Mouse (Mus musculus): ENCODE measurements at regions not wholly inside any gene's neighbourhood (a gene's known extent, or its start where the extent isn't known, plus 50 kb on each side); places are given as distances from the start of the nearest gene placed in this dataset.
A peak's percentile ranks its signal among the peaks of the same experiment; 100 is the strongest.

GRCm38 (mm10) chr12:54577235-54577634, 79.1 kb downstream of the Sptssa start:
- H3K4me3 ChIP-seq (replicated peaks; ENCODE audit: extremely low read depth, low read depth, low read length), result no peak overlapping the region
- no peaks in the 10 kb centered on the region for H3K4me1 ChIP-seq (ENCODE audit: control insufficient read depth, insufficient read depth, low read length)
- 21% methylated on average over 5 of the region's 5 CpGs for WGBS
- DNase-seq, result no peak
- TF ChIP-seq POLR2A (IDR thresholded peaks at IDR 0.05; ENCODE audit: borderline replicate concordance, extremely low read depth, low read depth, low read length), result no peak
- no peak for TF ChIP-seq CTCF (IDR thresholded peaks at IDR 0.05; ENCODE audit: insufficient read depth, low read length)

DNA sequence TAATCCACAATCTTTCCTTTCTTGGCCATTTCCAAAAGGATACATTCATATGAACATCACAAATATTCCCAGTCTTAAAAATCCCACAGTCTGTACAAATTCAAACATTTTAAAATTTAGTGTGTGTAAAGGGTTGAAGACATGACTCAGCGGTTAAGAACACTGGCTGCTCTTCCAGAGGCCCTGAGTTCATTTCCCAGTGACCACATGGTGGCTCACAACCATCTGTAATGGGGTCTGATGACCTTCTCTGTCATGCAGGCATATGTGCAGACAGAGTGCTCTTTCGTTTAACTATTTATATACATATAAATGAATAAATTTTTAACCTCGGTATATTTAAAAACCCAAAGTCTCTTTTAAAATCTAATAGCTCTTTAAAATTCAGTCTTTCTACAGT, 79.6 kb downstream of the Sptssa start:
- 56% methylated on average over 3 of the region's 3 CpGs for WGBS
- Histone ChIP-seq H3K4me1 (ENCODE audit: control insufficient read depth, insufficient read depth, low read length) (no peaks in the 10 kb centered on the region), H3K4me3 (replicated peaks; ENCODE audit: extremely low read depth, low read depth, low read length) (no peak overlapping the region)
- no peak for TF ChIP-seq CTCF (IDR thresholded peaks at IDR 0.05; ENCODE audit: insufficient read depth, low read length)
- no peak for TF ChIP-seq POLR2A (IDR thresholded peaks at IDR 0.05; ENCODE audit: borderline replicate concordance, extremely low read depth, low read depth, low read length)
- no peak for DNase-seq

DNA sequence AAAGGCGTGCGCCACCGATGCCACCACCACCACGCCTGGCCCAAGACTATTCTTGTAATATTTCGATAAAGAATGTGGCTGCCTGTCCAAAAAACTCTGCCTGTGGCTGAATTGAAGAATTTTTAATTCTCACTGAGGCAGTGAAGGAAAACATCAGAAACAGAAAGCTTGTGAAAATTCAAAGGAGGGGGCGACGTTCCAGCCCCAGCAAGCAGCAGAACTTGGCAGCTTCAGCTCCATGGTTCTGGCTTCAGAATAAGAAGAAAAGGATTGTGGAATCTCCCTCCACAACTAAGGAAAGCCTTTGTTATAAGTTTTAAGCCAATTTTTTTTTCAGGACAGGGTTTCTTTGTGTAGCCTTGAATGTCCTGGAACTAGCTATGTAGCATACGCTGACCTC, 83.5 kb downstream of the Sptssa start:
- H3K4me3 ChIP-seq (replicated peaks; ENCODE audit: extremely low read depth, low read depth, low read length), result no peak overlapping the region
- no peak for DNase-seq
- TF ChIP-seq CTCF (IDR thresholded peaks at IDR 0.05; ENCODE audit: insufficient read depth, low read length), result no peak
- TF ChIP-seq POLR2A (IDR thresholded peaks at IDR 0.05; ENCODE audit: borderline replicate concordance, extremely low read depth, low read depth, low read length), result no peak
- WGBS, result 93% methylated on average over 8 of the region's 8 CpGs
- H3K4me1 ChIP-seq (ENCODE audit: control insufficient read depth, insufficient read depth, low read length), result no peaks in the 10 kb centered on the region

GRCm38 (mm10) chr12:54568078-54568931, 88.1 kb downstream of the Sptssa start:
- WGBS, result 70% methylated on average over 6 of the region's 6 CpGs
- no peak overlapping the region for H3K4me3 ChIP-seq (replicated peaks; ENCODE audit: extremely low read depth, low read depth, low read length)
- no peaks in the 10 kb centered on the region for H3K4me1 ChIP-seq (ENCODE audit: control insufficient read depth, insufficient read depth, low read length)
- DNase-seq, result no peak
- TF ChIP-seq POLR2A (IDR thresholded peaks at IDR 0.05; ENCODE audit: borderline replicate concordance, extremely low read depth, low read depth, low read length), result no peak
- no peak for TF ChIP-seq CTCF (IDR thresholded peaks at IDR 0.05; ENCODE audit: insufficient read depth, low read length)

GRCm38 (mm10) chr12:54567426-54567790, 89.0 kb downstream of the Sptssa start:
- 91% methylated on average over 3 of the region's 3 CpGs for whole genome bisulfite sequencing
- no peak for DNase-seq
- no peak for TF ChIP-seq CTCF (IDR thresholded peaks at IDR 0.05; ENCODE audit: insufficient read depth, low read length)
- TF ChIP-seq POLR2A (IDR thresholded peaks at IDR 0.05; ENCODE audit: borderline replicate concordance, extremely low read depth, low read depth, low read length), result no peak
- no peak overlapping the region for H3K4me3 ChIP-seq (replicated peaks; ENCODE audit: extremely low read depth, low read depth, low read length)
- no peaks in the 10 kb centered on the region for H3K4me1 ChIP-seq (ENCODE audit: control insufficient read depth, insufficient read depth, low read length)

GRCm38 (mm10) chr12:54566532-54567425, 89.6 kb downstream of the Sptssa start:
- Histone ChIP-seq H3K4me1 (ENCODE audit: control insufficient read depth, insufficient read depth, low read length) (no peaks in the 10 kb centered on the region), H3K4me3 (replicated peaks; ENCODE audit: extremely low read depth, low read depth, low read length) (no peak overlapping the region)
- no peak for DNase-seq
- no peak for TF ChIP-seq CTCF (IDR thresholded peaks at IDR 0.05; ENCODE audit: insufficient read depth, low read length)
- no peak for TF ChIP-seq POLR2A (IDR thresholded peaks at IDR 0.05; ENCODE audit: borderline replicate concordance, extremely low read depth, low read depth, low read length)
- WGBS, result 85% methylated on average over 23 of the region's 23 CpGs

- Histone ChIP-seq H3K4me1 (ENCODE audit: control insufficient read depth, insufficient read depth, low read length) (no peaks in the 10 kb centered on the region), H3K4me3 (replicated peaks; ENCODE audit: extremely low read depth, low read depth, low read length) (no peak overlapping the region)
- WGBS, result 89% methylated on average over 4 of the region's 4 CpGs
- DNase-seq, result no peak
- TF ChIP-seq POLR2A (IDR thresholded peaks at IDR 0.05; ENCODE audit: borderline replicate concordance, extremely low read depth, low read depth, low read length), result no peak
- TF ChIP-seq CTCF (IDR thresholded peaks at IDR 0.05; ENCODE audit: insufficient read depth, low read length), result no peak
Measured at GRCm38 (mm10) chr12:54561981-54562380, 94.4 kb downstream of the Sptssa start.

DNA sequence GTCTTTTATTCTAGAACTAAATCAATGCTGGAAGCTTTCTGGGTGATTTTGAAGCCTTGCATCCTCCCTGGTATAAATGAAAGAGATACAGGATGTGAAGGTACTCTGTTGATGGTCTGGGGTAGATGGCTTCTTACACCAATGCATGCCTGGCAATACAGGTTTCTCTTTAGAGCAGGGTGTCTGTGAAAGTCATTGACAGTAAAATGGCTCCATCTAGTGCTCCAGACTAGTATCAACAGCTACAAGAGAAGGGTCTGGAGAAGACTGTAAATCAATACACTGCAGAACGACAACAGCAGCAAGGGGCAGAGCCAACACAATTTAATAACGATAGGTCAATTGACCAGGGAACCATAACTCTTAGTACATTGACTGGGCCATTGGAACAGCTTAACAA, 98.3 kb downstream of the Sptssa start:
- Histone ChIP-seq H3K4me1 (ENCODE audit: control insufficient read depth, insufficient read depth, low read length) (no peaks in the 10 kb centered on the region), H3K4me3 (replicated peaks; ENCODE audit: extremely low read depth, low read depth, low read length) (no peak overlapping the region)
- 38% methylated on average over 2 of the region's 2 CpGs for WGBS
- no peak for TF ChIP-seq POLR2A (IDR thresholded peaks at IDR 0.05; ENCODE audit: borderline replicate concordance, extremely low read depth, low read depth, low read length)
- TF ChIP-seq CTCF (IDR thresholded peaks at IDR 0.05; ENCODE audit: insufficient read depth, low read length), result peak; percentile 20; the same call in 1 of the 2 replicates
- DNase-seq, result no peak

GRCm38 (mm10) chr12:54549659-54550058, 106.7 kb downstream of the Sptssa start:
- H3K4me3 ChIP-seq (replicated peaks; ENCODE audit: extremely low read depth, low read depth, low read length), result no peak overlapping the region
- no peak for DNase-seq
- H3K4me1 ChIP-seq (ENCODE audit: control insufficient read depth, insufficient read depth, low read length), result no peaks in the 10 kb centered on the region
- WGBS, result 87% methylated on average over 9 of the region's 9 CpGs
- TF ChIP-seq CTCF (IDR thresholded peaks at IDR 0.05; ENCODE audit: insufficient read depth, low read length), result no peak
- no peak for TF ChIP-seq POLR2A (IDR thresholded peaks at IDR 0.05; ENCODE audit: borderline replicate concordance, extremely low read depth, low read depth, low read length)

All from lung, adult 2 months (tissue).